Comparison of ENCODE assay signal across 17 mouse cellular contexts in the genomic region with DNA sequence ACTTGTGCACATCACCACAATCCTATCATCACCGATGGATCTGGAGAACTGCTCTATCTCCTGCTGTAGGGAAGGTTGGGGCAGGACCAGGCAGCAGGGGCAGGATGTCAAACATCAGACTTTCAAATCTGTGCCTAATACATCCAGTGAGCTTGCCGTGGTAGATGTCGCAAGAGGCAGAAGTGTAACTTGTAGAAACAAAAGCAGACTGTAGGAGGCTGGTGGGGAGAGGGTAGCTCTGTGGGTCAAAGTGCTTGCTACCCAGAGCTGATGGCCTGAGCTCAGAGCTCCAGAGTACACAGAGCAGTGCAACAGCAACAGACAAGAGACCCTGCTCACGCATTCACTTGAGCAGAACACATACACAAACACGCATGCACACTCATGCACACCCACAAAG. TPM values are rescaled to one million over a fixed set of nuclear protein-coding genes. Genes with fewer than 3 reads are reported as not detected.
DNase-seq lines count a peak whose midpoint lies in the region; ATAC-seq and TF ChIP-seq lines count a peak whose summit lies in the region.
"Had no signal": no experiment of that assay in that cellular context is flagged by ENCODE, and none has a peak within 500 bp of the region (broad histone marks: within the 10 kb centered on the region; RNA-seq: fewer than 3 reads in every experiment).

No protein-coding gene starts in this region.

- DNase-seq in lung, embryonic 14.5 days: no peak
- DNase-seq in lung, postnatal 25 days (ENCODE audit: low spot score): no peak
- DNase-seq in embryonic facial prominence, embryonic 14.5 days (ENCODE audit: low spot score): no peak
- peak; percentile 23 for DNase-seq in liver
- DNase-seq in liver, postnatal 0 days: peak; percentile 19
- no peak for DNase-seq in T-cell, adult 2 months (ENCODE audit: low spot score)
- no peak for DNase-seq in ovary, postnatal 14 days (ENCODE audit: low spot score)
- DNase-seq: adrenal gland, postnatal 10 days; cerebellum, adult 11 months; heart, postnatal 4 days; kidney, adult 8-10 months; right cerebral cortex, postnatal 25 days; thymus, postnatal 36 days had no signal

- H3K9me3 ChIP-seq in lung, embryonic 14.5 days (ENCODE audit: low read depth, low read length): 0 out of 2 replicates have a peak, but pooled peaks cover 4% of the 10 kb centered on the region
- H3K9me3 ChIP-seq in embryonic facial prominence, embryonic 14.5 days (ENCODE audit: control insufficient read depth, low read length): no peaks in the 10 kb centered on the region
- H3K9me3 ChIP-seq in liver, postnatal 0 days (ENCODE audit: low read length): no peaks in the 10 kb centered on the region
- H3K9me3 ChIP-seq: forebrain, embryonic 10.5 days had no signal

- no peaks in the 10 kb centered on the region for H3K36me3 ChIP-seq in lung, embryonic 14.5 days (ENCODE audit: insufficient read depth)
- no peaks in the 10 kb centered on the region for H3K36me3 ChIP-seq in embryonic facial prominence, embryonic 14.5 days (ENCODE audit: control insufficient read depth, insufficient read depth, low read length)
- H3K36me3 ChIP-seq in liver, postnatal 0 days (replicated peaks; ENCODE audit: insufficient read depth, low read length): no peaks in the 10 kb centered on the region
- H3K36me3 ChIP-seq: forebrain, embryonic 10.5 days; heart, embryonic 12.5 days had no signal

- TF ChIP-seq CTCF in lung, embryonic 14.5 days (IDR thresholded peaks at IDR 0.05; ENCODE audit: low read depth): no peak
- peak; percentile 23; the same call in 1 of the 2 replicates for TF ChIP-seq CTCF in liver, postnatal 0 days (IDR thresholded peaks at IDR 0.05; ENCODE audit: low read depth)

- 70% methylated on average over 5 of the region's 5 CpGs for WGBS in lung, embryonic 14.5 days
- 60% methylated on average over 5 of the region's 5 CpGs for WGBS in embryonic facial prominence, embryonic 14.5 days
- 62% methylated on average over 5 of the region's 5 CpGs for WGBS in liver, postnatal 0 days (ENCODE audit: insufficient replicate concordance)

- no peak for TF ChIP-seq EP300 in liver, postnatal 0 days (IDR thresholded peaks at IDR 0.05; ENCODE audit: low read depth)

- no peak overlapping the region for H3K4me3 ChIP-seq in lung, embryonic 14.5 days (ENCODE audit: low read depth, low read length)
- H3K4me3 ChIP-seq in embryonic facial prominence, embryonic 14.5 days (ENCODE audit: low read depth, low read length): no peak overlapping the region
- H3K4me3 ChIP-seq in liver, postnatal 0 days (ENCODE audit: low read depth, low read length): no peak overlapping the region
- H3K4me3 ChIP-seq: forebrain, embryonic 10.5 days; heart, embryonic 12.5 days had no signal

- no peak overlapping the region for H3K27ac ChIP-seq in lung, embryonic 14.5 days (ENCODE audit: low read depth)
- H3K27ac ChIP-seq in embryonic facial prominence, embryonic 14.5 days (replicated peaks; ENCODE audit: low read depth, low read length): 0 out of 2 replicates have a peak overlapping the region, but pooled peaks have one; percentile 41
- H3K27ac ChIP-seq in liver, postnatal 0 days (ENCODE audit: low read depth): no peak overlapping the region
- H3K27ac ChIP-seq: hindbrain, postnatal 0 days had no signal

- 0 out of 2 replicates have a peak, but pooled peaks have one; percentile 25 for ATAC-seq in lung, embryonic 14.5 days (ENCODE audit: insufficient read depth)
- no peak for ATAC-seq in embryonic facial prominence, embryonic 14.5 days (ENCODE audit: low read depth)
- ATAC-seq in liver, postnatal 0 days: peak; percentile 87
- ATAC-seq: hindbrain, postnatal 0 days had no signal

- no peak overlapping the region for H3K9ac ChIP-seq in lung, embryonic 14.5 days
- no peak overlapping the region for H3K9ac ChIP-seq in embryonic facial prominence, embryonic 14.5 days (ENCODE audit: low read depth, low read length)
- no peak overlapping the region for H3K9ac ChIP-seq in liver, postnatal 0 days (replicated peaks)
- H3K9ac ChIP-seq: heart, embryonic 12.5 days had no signal

- no peaks in the 10 kb centered on the region for H3K4me1 ChIP-seq in lung, embryonic 14.5 days (ENCODE audit: insufficient read depth)
- peaks cover 28% of the 10 kb centered on the region for H3K4me1 ChIP-seq in embryonic facial prominence, embryonic 14.5 days (ENCODE audit: control insufficient read depth, insufficient read depth, low read length)
- peaks cover 11% of the 10 kb centered on the region for H3K4me1 ChIP-seq in liver, postnatal 0 days (ENCODE audit: insufficient read depth)

- no peaks in the 10 kb centered on the region for H3K27me3 ChIP-seq in lung, embryonic 14.5 days (ENCODE audit: insufficient read depth, low read length)
- no peaks in the 10 kb centered on the region for H3K27me3 ChIP-seq in embryonic facial prominence, embryonic 14.5 days (replicated peaks; ENCODE audit: control insufficient read depth, insufficient read depth, low read length)
- H3K27me3 ChIP-seq in liver, postnatal 0 days (ENCODE audit: insufficient read depth, low read length): no peaks in the 10 kb centered on the region
- H3K27me3 ChIP-seq: heart, embryonic 12.5 days had no signal

- no peak overlapping the region for H3K4me2 ChIP-seq in lung, embryonic 14.5 days
- no peak overlapping the region for H3K4me2 ChIP-seq in embryonic facial prominence, embryonic 14.5 days (ENCODE audit: low read depth, low read length)
- no peak overlapping the region for H3K4me2 ChIP-seq in liver, postnatal 0 days (ENCODE audit: low read depth, low read length)
- H3K4me2 ChIP-seq: heart, embryonic 12.5 days had no signal

RNA-seq across cellular contexts. Expression of a gene that starts 6.1 kb away (rescaled TPM):
- polyA plus RNA-seq in lung, embryonic 14.5 days (2014; fragmentation: Nextera tagmentation; extraction: Ambion mirVana): 59.2 and 62.0 TPM in 2 replicates
- 45.3 and 45.9 TPM in 2 replicates for polyA plus RNA-seq in embryonic facial prominence, embryonic 14.5 days (2014; fragmentation: Nextera tagmentation; extraction: Ambion mirVana)
- polyA plus RNA-seq in liver, postnatal 0 days (2015; fragmentation: Nextera tagmentation; extraction: Ambion mirVana): 3.5 and 3.8 TPM in 2 replicates

RNA-seq across cellular contexts. Expression of a gene that starts 56.9 kb away (rescaled TPM):
- 4.6 and 5.0 TPM in 2 replicates for polyA plus RNA-seq in lung, embryonic 14.5 days (2014; fragmentation: Nextera tagmentation; extraction: Ambion mirVana)
- 0.49 and 0.79 TPM in 2 replicates for polyA plus RNA-seq in embryonic facial prominence, embryonic 14.5 days (2014; fragmentation: Nextera tagmentation; extraction: Ambion mirVana)
- polyA plus RNA-seq in liver, postnatal 0 days (2015; fragmentation: Nextera tagmentation; extraction: Ambion mirVana): not detected in 2 replicates
- polyA plus RNA-seq: forebrain, embryonic 10.5 days; neural tube, embryonic 11.5 days had no signal

Comparison
In these comparisons a context has a peak if more than half of its experiments do, and no peak if none do; other contexts are left out.
1. DNase-seq: peak in liver (single experiment) and liver, postnatal 0 days (single experiment); none in lung, embryonic 14.5 days (single experiment), lung, postnatal 25 days (single experiment), embryonic facial prominence, embryonic 14.5 days (single experiment), T-cell, adult 2 months (single experiment) and ovary, postnatal 14 days (single experiment).